Mouse (Mus musculus) adrenal gland, postnatal 25 days (tissue): Measurements from ENCODE around the gene Krt1. TPM values are rescaled to one million over a fixed set of nuclear protein-coding genes. Genes with fewer than 3 reads are reported as not detected.

ENCODE experiments used
- DNase-seq: peaks from one replicate; pipeline ENCODE4 v3.0.0; 2021; ENCODE audit warnings: mixed read lengths
- microRNA-seq, 2 experiments: library from miRNA; unstranded; fragments of <30 nt; microRNA quantifications; one replicate each; pipeline ENCODE4 v1.2.0; 2021
- total RNA-seq: library from RNA; stranded (reverse); gene quantifications from 2 replicates; pipeline ENCODE4 v1.2.3, GENCODE M21; 2021

Krt1 gene
- total RNA-seq, 1 experiment from 2014 or later, result 0.15 TPM

- DNase-seq, result no peak
These were observed 47.4 kb downstream of the Krt1 start for GRCm38 (mm10) chr15:101803052-101803822.

- DNase-seq, result no peak
These were observed 48.2 kb downstream of the Krt1 start, which contains the start of gene Krt73 for GRCm38 (mm10) chr15:101802296-101802835. Gene Krt73, minus strand, starts transcription at chr15:101802346.

Small RNA genes within 50 kb of the gene (microRNA-seq; reads per million reads assigned to microRNA genes)
- 0 reads per million in 2 experiments for gene Gm44356

Other genes with a start within 250 kb of the Krt1 start
- not detected in 2 replicates for gene Gm5414, start 222.6 kb downstream of the Krt1 start, total RNA-seq
- gene Gm5478, start 203.4 kb downstream of the Krt1 start, total RNA-seq, result not detected in 2 replicates
- not detected in 2 replicates for gene Krt6b, start 170.5 kb downstream of the Krt1 start, total RNA-seq
- gene Krt6a, start 156.5 kb downstream of the Krt1 start, total RNA-seq, result not detected in 2 replicates
- gene Krt5, start 137.9 kb downstream of the Krt1 start, total RNA-seq, result not detected in 2 replicates
- gene Krt71, start 107.7 kb downstream of the Krt1 start, total RNA-seq, result not detected in 2 replicates
- gene Krt72, start 64.3 kb downstream of the Krt1 start, total RNA-seq, result not detected in 2 replicates
- gene Krt73, start 48.4 kb downstream of the Krt1 start, total RNA-seq, result not detected in 2 replicates
- not detected in 2 replicates for gene Krt2, start 32.6 kb downstream of the Krt1 start, total RNA-seq
- gene Krt77, start 18.9 kb upstream of the Krt1 start, total RNA-seq, result not detected in 2 replicates
- not detected in 2 replicates for gene Krt76, start 42.1 kb upstream of the Krt1 start, total RNA-seq
- gene Krt4, start 73.9 kb upstream of the Krt1 start, total RNA-seq, result not detected in 2 replicates
- gene Krt79, start 89.5 kb upstream of the Krt1 start, total RNA-seq, result 0.57 and 0.76 TPM in 2 replicates
- gene Krt78, start 103.5 kb upstream of the Krt1 start, total RNA-seq, result not detected in 2 replicates
- 0.36 and 1.00 TPM in 2 replicates for gene Krt8, start 153.7 kb upstream of the Krt1 start, total RNA-seq
- 1.5 and 1.8 TPM in 2 replicates for gene Krt18, start 177.4 kb upstream of the Krt1 start, total RNA-seq
- gene Eif4b, start 223.0 kb upstream of the Krt1 start, total RNA-seq, result 244 and 270 TPM in 2 replicates
- gene Tns2, start 249.6 kb upstream of the Krt1 start, total RNA-seq, result 75.2 and 78.7 TPM in 2 replicates